Comparison of ENCODE assay signal across 9 mouse cellular contexts in the genomic region with DNA sequence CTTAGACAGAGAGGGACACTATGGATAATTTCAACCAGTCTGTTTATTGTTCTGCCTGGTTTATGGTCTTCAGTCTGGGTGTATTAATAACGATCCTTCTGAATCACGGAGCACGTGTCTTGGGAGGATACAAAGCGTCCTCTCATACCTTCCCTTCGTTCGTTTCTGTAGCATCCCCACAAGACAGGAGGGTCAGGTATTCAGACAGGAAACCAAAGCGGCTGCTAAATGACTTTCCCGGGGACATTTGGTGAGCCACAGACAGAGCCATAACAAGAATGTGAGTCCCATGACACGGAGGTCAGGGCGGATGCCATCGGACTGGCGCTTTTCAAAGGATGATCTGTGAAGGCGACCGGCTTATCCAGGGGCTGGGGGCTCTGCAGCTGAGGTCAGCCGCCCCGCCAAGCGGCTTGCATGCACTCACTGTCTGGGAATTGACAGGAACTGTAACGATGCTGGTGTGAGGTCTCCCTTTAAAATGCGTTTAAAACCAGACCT.
DNase-seq lines count a peak whose midpoint lies in the region; ATAC-seq and TF ChIP-seq lines count a peak whose summit lies in the region.
"Had no signal": no experiment of that assay in that cellular context is flagged by ENCODE, and none has a peak within 500 bp of the region (broad histone marks: within the 10 kb centered on the region; RNA-seq: fewer than 3 reads in every experiment).

No protein-coding gene starts in this region.

- TF ChIP-seq EP300 in stomach, postnatal 0 days (optimal IDR thresholded peaks at IDR 0.05): no peak

- 0 out of 2 replicates have a peak overlapping the region, but pooled peaks have one; percentile 40 for H3K9ac ChIP-seq in kidney, postnatal 0 days (ENCODE audit: low read depth, low read length)
- peak overlapping the region; percentile 28; the same call in 1 of the 2 replicates for H3K9ac ChIP-seq in forebrain, postnatal 0 days
- no peak overlapping the region for H3K9ac ChIP-seq in liver, embryonic 12.5 days
- peak overlapping the region; percentile 19; the same call in 1 of the 2 replicates for H3K9ac ChIP-seq in stomach, postnatal 0 days (ENCODE audit: low read length)

- no peaks in the 10 kb centered on the region for H3K36me3 ChIP-seq in kidney, postnatal 0 days (ENCODE audit: insufficient read depth, low read length)
- no peaks in the 10 kb centered on the region for H3K36me3 ChIP-seq in forebrain, postnatal 0 days (ENCODE audit: insufficient read depth)
- H3K36me3 ChIP-seq in liver, embryonic 12.5 days: no peaks in the 10 kb centered on the region
- H3K36me3 ChIP-seq in stomach, postnatal 0 days (ENCODE audit: control insufficient read depth, insufficient read depth, low read length): no peaks in the 10 kb centered on the region

- H3K27me3 ChIP-seq in kidney, postnatal 0 days (ENCODE audit: insufficient read depth, low read length): no peaks in the 10 kb centered on the region
- no peaks in the 10 kb centered on the region for H3K27me3 ChIP-seq in forebrain, postnatal 0 days (ENCODE audit: insufficient read depth, low read length)
- no peaks in the 10 kb centered on the region for H3K27me3 ChIP-seq in liver, embryonic 12.5 days (replicated peaks)
- no peaks in the 10 kb centered on the region for H3K27me3 ChIP-seq in stomach, postnatal 0 days (ENCODE audit: control insufficient read depth, insufficient read depth, low read length)
- H3K27me3 ChIP-seq: Patski had no signal

- peak; percentile 16 for DNase-seq in kidney, postnatal 0 days (ENCODE audit: low spot score)
- no peak for DNase-seq in kidney, adult 18-20 months
- peak; percentile 31 for DNase-seq in forebrain, postnatal 0 days
- DNase-seq in stomach, postnatal 0 days (ENCODE audit: low spot score): no peak
- DNase-seq in adrenal gland, adult 18-20 months (ENCODE audit: low spot score in 2 of 2): no peak
- no peak for DNase-seq in cerebellum, postnatal 4 days (ENCODE audit: low spot score in 2 of 2)
- DNase-seq in ovary, postnatal 10 days (ENCODE audit: low spot score): no peak

- 8% methylated on average over 19 of the region's 19 CpGs for WGBS in kidney, postnatal 0 days
- 19% methylated on average over 19 of the region's 19 CpGs for WGBS in forebrain, postnatal 0 days
- 16% methylated on average over 19 of the region's 19 CpGs for WGBS in liver, embryonic 12.5 days (ENCODE audit: insufficient replicate concordance)
- WGBS in stomach, postnatal 0 days: 12% methylated on average over 19 of the region's 19 CpGs

- ATAC-seq in kidney, postnatal 0 days (replicated peaks; ENCODE audit: low FRiP score, low read depth): no peak; the same call in 1 of the 2 replicates
- ATAC-seq in forebrain, postnatal 0 days: no peak
- ATAC-seq in liver, embryonic 12.5 days: no peak
- no peak for ATAC-seq in stomach, postnatal 0 days (ENCODE audit: low FRiP score, low TSS enrichment)
- ATAC-seq: Patski had no signal

- H3K4me3 ChIP-seq in kidney, postnatal 0 days (replicated peaks; ENCODE audit: low read depth, low read length): peak overlapping the region; percentile 4; the same call in 1 of the 2 replicates
- peak overlapping the region; percentile 24 for H3K4me3 ChIP-seq in forebrain, postnatal 0 days (ENCODE audit: low read depth, low read length)
- H3K4me3 ChIP-seq in liver, embryonic 12.5 days: no peak overlapping the region
- 0 out of 2 replicates have a peak overlapping the region, but pooled peaks have one; percentile 10 for H3K4me3 ChIP-seq in stomach, postnatal 0 days (ENCODE audit: low read depth, low read length)

- 0 out of 2 replicates have a peak, but pooled peaks cover 6% of the 10 kb centered on the region for H3K4me1 ChIP-seq in kidney, postnatal 0 days (replicated peaks; ENCODE audit: insufficient read depth, low read length)
- no peaks in the 10 kb centered on the region for H3K4me1 ChIP-seq in forebrain, postnatal 0 days (ENCODE audit: insufficient read depth)
- no peaks in the 10 kb centered on the region for H3K4me1 ChIP-seq in liver, embryonic 12.5 days
- H3K4me1 ChIP-seq in stomach, postnatal 0 days (replicated peaks; ENCODE audit: control insufficient read depth, insufficient read depth): no peaks in the 10 kb centered on the region

- H3K9me3 ChIP-seq in kidney, postnatal 0 days (replicated peaks; ENCODE audit: low read length): no peaks in the 10 kb centered on the region
- H3K9me3 ChIP-seq in forebrain, postnatal 0 days (ENCODE audit: low read length): no peaks in the 10 kb centered on the region
- H3K9me3 ChIP-seq in liver, embryonic 12.5 days (replicated peaks): no peaks in the 10 kb centered on the region
- no peaks in the 10 kb centered on the region for H3K9me3 ChIP-seq in stomach, postnatal 0 days (ENCODE audit: control insufficient read depth, low read length)

- no peak overlapping the region for H3K27ac ChIP-seq in kidney, postnatal 0 days
- no peak overlapping the region for H3K27ac ChIP-seq in forebrain, postnatal 0 days (ENCODE audit: low read depth, low read length)
- H3K27ac ChIP-seq in liver, embryonic 12.5 days: no peak overlapping the region
- no peak overlapping the region for H3K27ac ChIP-seq in stomach, postnatal 0 days (replicated peaks)

- TF ChIP-seq CTCF in kidney, postnatal 0 days (IDR thresholded peaks at IDR 0.05; ENCODE audit: low read depth): no peak
- TF ChIP-seq CTCF in forebrain, postnatal 0 days (IDR thresholded peaks at IDR 0.05; ENCODE audit: low read depth): no peak
- no peak for TF ChIP-seq CTCF in stomach, postnatal 0 days (IDR thresholded peaks at IDR 0.05; ENCODE audit: low read depth)

- H3K4me2 ChIP-seq in kidney, postnatal 0 days (ENCODE audit: low read length): peak overlapping the region; percentile 48
- peak overlapping the region; percentile 48 for H3K4me2 ChIP-seq in forebrain, postnatal 0 days (ENCODE audit: low read depth)
- H3K4me2 ChIP-seq in liver, embryonic 12.5 days: peak overlapping the region; percentile 32
- H3K4me2 ChIP-seq in stomach, postnatal 0 days (replicated peaks; ENCODE audit: low read depth): peak overlapping the region; percentile 36

Comparison
In these comparisons a context has a peak if more than half of its experiments do, and no peak if none do; other contexts are left out.
1. DNase-seq: peak in kidney, postnatal 0 days (single experiment) and forebrain, postnatal 0 days (single experiment); none in kidney, adult 18-20 months (single experiment), stomach, postnatal 0 days (single experiment), adrenal gland, adult 18-20 months (0 of 2), cerebellum, postnatal 4 days (0 of 2) and ovary, postnatal 10 days (single experiment).
2. Peak in every context shown above with its lines, with median percentiles within 50 percentile points of each other: H3K4me2 ChIP-seq.